Mouse (Mus musculus): ENCODE measurements at regions not wholly inside any gene's neighbourhood (a gene's known extent, or its start where the extent isn't known, plus 50 kb on each side); places are given as distances from the start of the nearest gene placed in this dataset.

DNA sequence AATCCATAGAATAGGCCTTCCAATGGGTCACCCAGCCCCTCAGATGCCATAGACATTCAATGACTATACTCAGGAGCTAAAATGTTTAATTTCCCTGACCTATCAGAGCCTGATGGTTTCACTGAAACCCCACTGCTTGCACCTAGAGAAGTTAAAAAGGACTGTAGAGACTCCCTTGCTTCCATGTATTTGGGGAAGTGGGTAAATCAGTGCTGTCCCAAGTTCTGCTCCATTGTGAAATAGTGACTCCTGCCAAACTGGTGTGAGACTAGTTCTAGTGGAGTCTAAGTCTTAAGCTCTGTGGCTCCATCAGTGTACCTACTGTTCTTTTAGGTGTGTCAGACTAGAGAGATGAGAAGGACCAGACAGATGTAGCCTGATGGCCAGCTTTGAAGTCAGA, 121.3 kb upstream of the Bmper start:
- TF ChIP-seq CTCF (IDR thresholded peaks at IDR 0.05; ENCODE audit: control insufficient read depth, insufficient read depth, low read length) (no peak), POLR2A (IDR thresholded peaks at IDR 0.05; ENCODE audit: borderline replicate concordance, control insufficient read depth, low read depth, low read length) (no peak)

All from bone marrow, adult 2 months (tissue).